Mouse (Mus musculus) stomach, embryonic 14.5 days (tissue): ENCODE data around the gene Kmt5b. TPM values are rescaled to one million over a fixed set of nuclear protein-coding genes. Genes with fewer than 3 reads are reported as not detected.

Experiments used
- ATAC-seq: fragments of 200-750 bp; cut with Nextera tagmentation; 2 replicates; pipeline ENCODE4 v1.8.0; 2017; ENCODE audit warnings: low read depth, moderate TSS enrichment; ENCODE audit not compliant: insufficient number of reproducible peaks, insufficient read depth, low FRiP score
- H3K27ac ChIP-seq: fragments of 300-500 bp; sonication (generic); 2 replicates; pipeline ENCODE4 v1.5.1; 2014; ENCODE audit warnings: mild to moderate bottlenecking, low read length, moderate library complexity, mixed read lengths
- H3K27me3 ChIP-seq: fragments of 300-500 bp; sonication (generic); 2 replicates; pipeline ENCODE4 v1.6.1; 2014; ENCODE audit warnings: low read length, control low read depth, mixed read lengths; ENCODE audit not compliant: control insufficient read depth, insufficient read depth
- H3K36me3 ChIP-seq: fragments of 300-500 bp; sonication (generic); 2 replicates; pipeline ENCODE4 v1.6.1; 2014; ENCODE audit warnings: mild to moderate bottlenecking, control low read depth, low read length, moderate library complexity, mixed read lengths; ENCODE audit not compliant: control insufficient read depth, insufficient read depth
- H3K4me1 ChIP-seq: fragments of 300-500 bp; sonication (generic); 2 replicates; pipeline ENCODE4 v1.6.1; 2014; ENCODE audit warnings: low read length, control low read depth, mixed read lengths; ENCODE audit not compliant: control insufficient read depth, insufficient read depth
- H3K4me2 ChIP-seq: fragments of 300-500 bp; sonication (generic); replicated peaks from 2 replicates; pipeline ENCODE4 v1.6.1; 2014; ENCODE audit warnings: low read depth, low read length, control low read depth
- H3K4me3 ChIP-seq: fragments of 300-500 bp; sonication (generic); 2 replicates; pipeline ENCODE4 v1.5.1; 2014; ENCODE audit warnings: low read depth, low read length, control low read depth
- H3K9ac ChIP-seq: fragments of 300-500 bp; sonication (generic); replicated peaks from 2 replicates; pipeline ENCODE4 v1.6.1; 2014; ENCODE audit warnings: low read depth, mild to moderate bottlenecking, control low read depth, low read length, moderate library complexity, mixed read lengths
- H3K9me3 ChIP-seq: fragments of 300-500 bp; sonication (generic); 2 replicates; pipeline ENCODE4 v1.6.1; 2016; ENCODE audit warnings: low read depth, low read length, control low read depth; ENCODE audit not compliant: control insufficient read depth
- WGBS: fragments of 180-500 bp; shearing (Covaris S2); extraction: QIAGEN DNeasy Blood & Tissue Kit; methylation state at CpG from one replicate; pipeline ENCODE4 v1.1.7; 2014; 5-methylcytosine and 5-hydroxymethylcytosine counted together
- polyA plus RNA-seq: library from polyadenylated mRNA; unstranded; fragments of >200 nt; fragmentation: Nextera tagmentation; extraction: Ambion mirVana; gene quantifications from 2 replicates; pipeline ENCODE4 v1.2.1, GENCODE M21; 2014

The Kmt5b gene
- polyA plus RNA-seq, 1 experiment from 2014 or later, result 41.5 TPM

- Histone ChIP-seq H3K27ac (no peak overlapping the region), H3K9ac (no peak overlapping the region), H3K4me2 (no peak overlapping the region), H3K4me1 (peaks cover 11% of the 10 kb centered on the region; the same call in 1 of the 2 replicates), H3K27me3 (no peaks in the 10 kb centered on the region), H3K4me3 (no peak overlapping the region), H3K9me3 (no peaks in the 10 kb centered on the region), H3K36me3 (no peaks in the 10 kb centered on the region)
- no peak for ATAC-seq
- WGBS, result 87% methylated on average over 2 of the region's 2 CpGs
Measured at GRCm38 (mm10) chr19:3849251-3849650, 82.0 kb downstream of the Kmt5b start.

- H3K9me3 ChIP-seq, result no peaks in the 10 kb centered on the region
- ATAC-seq, result no peak
- 45% methylated on average over 5 of the region's 5 CpGs for WGBS
- H3K36me3 ChIP-seq, result no peaks in the 10 kb centered on the region
- H3K4me2 ChIP-seq, result no peak overlapping the region
- H3K4me3 ChIP-seq, result no peak overlapping the region
- peaks cover 12% of the 10 kb centered on the region; the same call in 1 of the 2 replicates for H3K4me1 ChIP-seq
- H3K9ac ChIP-seq, result no peak overlapping the region
- H3K27ac ChIP-seq, result peak overlapping the region; percentile 63; the same call in 1 of the 2 replicates
- H3K27me3 ChIP-seq, result no peaks in the 10 kb centered on the region
Measured at GRCm38 (mm10) chr19:3850076-3850475, 82.9 kb downstream of the Kmt5b start.

GRCm38 (mm10) chr19:3850847-3851469 is 83.7 kb downstream of the Kmt5b start:
- peak overlapping the region; percentile 75 for H3K4me3 ChIP-seq
- ATAC-seq, result no peak
- H3K9me3 ChIP-seq, result no peaks in the 10 kb centered on the region
- no peaks in the 10 kb centered on the region for H3K36me3 ChIP-seq
- H3K27ac ChIP-seq, result peak overlapping the region; percentile 56
- no peaks in the 10 kb centered on the region for H3K27me3 ChIP-seq
- H3K4me2 ChIP-seq, result peak overlapping the region; percentile 63
- H3K4me1 ChIP-seq, result peaks cover 18% of the 10 kb centered on the region; the same call in 1 of the 2 replicates
- 8% methylated on average over 19 of the region's 19 CpGs for WGBS
- no peak overlapping the region; the same call in 1 of the 2 replicates for H3K9ac ChIP-seq

GRCm38 (mm10) chr19:3851502-3851962 is 84.3 kb downstream of the Kmt5b start, which contains the start of gene Chka:
Chka (plus strand) TSS chr19:3851773.
- peak; percentile 99 for ATAC-seq
- peak within 1 kb of the TSS; percentile 63 for H3K4me2 ChIP-seq
- peaks cover 18% of the 10 kb centered on the region; the same call in 1 of the 2 replicates for H3K4me1 ChIP-seq
- H3K27ac ChIP-seq, result peak within 1 kb of the TSS; percentile 99
- H3K4me3 ChIP-seq, result peak within 1 kb of the TSS; percentile 75
- WGBS, result under 1% methylated on average over 54 of the region's 54 CpGs
- H3K9ac ChIP-seq, result peak within 1 kb of the TSS; percentile 91
- H3K36me3 ChIP-seq, result no peaks in the 10 kb centered on the region
- H3K27me3 ChIP-seq, result no peaks in the 10 kb centered on the region
- no peaks in the 10 kb centered on the region for H3K9me3 ChIP-seq

GRCm38 (mm10) chr19:3851979-3852681 is 84.9 kb downstream of the Kmt5b start:
- ATAC-seq, result 0 out of 2 replicates have a peak, but pooled peaks have one; percentile 6
- Histone ChIP-seq H3K4me1 (peaks cover 18% of the 10 kb centered on the region; the same call in 1 of the 2 replicates), H3K27ac (peak overlapping the region; percentile 99), H3K27me3 (no peaks in the 10 kb centered on the region), H3K36me3 (no peaks in the 10 kb centered on the region), H3K9me3 (no peaks in the 10 kb centered on the region), H3K4me3 (peak overlapping the region; percentile 75), H3K9ac (peak overlapping the region; percentile 91), H3K4me2 (peak overlapping the region; percentile 63)
- WGBS, result under 1% methylated on average over 71 of the region's 74 CpGs

GRCm38 (mm10) chr19:3853121-3853520 is 85.9 kb downstream of the Kmt5b start:
- H3K36me3 ChIP-seq, result no peaks in the 10 kb centered on the region
- H3K9ac ChIP-seq, result no peak overlapping the region
- WGBS, result 87% methylated on average over 10 of the region's 10 CpGs
- peaks cover 18% of the 10 kb centered on the region; the same call in 1 of the 2 replicates for H3K4me1 ChIP-seq
- no peak overlapping the region for H3K4me3 ChIP-seq
- H3K27me3 ChIP-seq, result no peaks in the 10 kb centered on the region
- H3K9me3 ChIP-seq, result no peaks in the 10 kb centered on the region
- ATAC-seq, result no peak
- no peak overlapping the region for H3K27ac ChIP-seq
- peak overlapping the region; percentile 63 for H3K4me2 ChIP-seq

- H3K36me3 ChIP-seq, result no peaks in the 10 kb centered on the region
- H3K9ac ChIP-seq, result no peak overlapping the region
- no peak overlapping the region for H3K4me3 ChIP-seq
- H3K4me1 ChIP-seq, result peaks cover 18% of the 10 kb centered on the region; the same call in 1 of the 2 replicates
- H3K27ac ChIP-seq, result no peak overlapping the region
- no peaks in the 10 kb centered on the region for H3K27me3 ChIP-seq
- WGBS, result 83% methylated on average over 1 of the region's 1 CpGs
- no peak for ATAC-seq
- no peaks in the 10 kb centered on the region for H3K9me3 ChIP-seq
- 0 out of 2 replicates have a peak overlapping the region, but pooled peaks have one; percentile 63 for H3K4me2 ChIP-seq
Measured at GRCm38 (mm10) chr19:3853891-3854290, 86.7 kb downstream of the Kmt5b start.

GRCm38 (mm10) chr19:3855091-3855490 is 87.9 kb downstream of the Kmt5b start:
- H3K9me3 ChIP-seq, result no peaks in the 10 kb centered on the region
- H3K4me2 ChIP-seq, result no peak overlapping the region
- H3K9ac ChIP-seq, result no peak overlapping the region
- H3K4me3 ChIP-seq, result no peak overlapping the region
- ATAC-seq, result no peak
- peaks cover 18% of the 10 kb centered on the region; the same call in 1 of the 2 replicates for H3K4me1 ChIP-seq
- H3K27ac ChIP-seq, result no peak overlapping the region
- 61% methylated on average over 6 of the region's 6 CpGs for WGBS
- no peaks in the 10 kb centered on the region for H3K27me3 ChIP-seq
- no peaks in the 10 kb centered on the region for H3K36me3 ChIP-seq
